Mouse (Mus musculus) T-helper 2 cell (primary cell): Measurements from ENCODE around the gene Enho.
"Not testable (repeated sequence)": the region's sequence is repeated elsewhere in the genome, so short reads cannot be mapped to it uniquely, and the experiment has no call there.

Experiments used
- in situ Hi-C: fragments of 300-600 bp; cut with MboI, MseI; formaldehyde crosslinking; loops from one replicate; pipeline ENCODE4 v1.15.1; 2025; ENCODE audit warnings: high pct_unique_total_duplicates

Enho gene

GRCm38 (mm10) chr4:41639913-41640507 is at the start of gene Enho:
Enho (minus strand) TSS chr4:41640324.
- in situ Hi-C loops = no loop called here

- in situ Hi-C loops = not testable (repeated sequence)
Observed at GRCm38 (mm10) chr4:41688562-41688961, 48.4 kb upstream of the Enho start.

DNA sequence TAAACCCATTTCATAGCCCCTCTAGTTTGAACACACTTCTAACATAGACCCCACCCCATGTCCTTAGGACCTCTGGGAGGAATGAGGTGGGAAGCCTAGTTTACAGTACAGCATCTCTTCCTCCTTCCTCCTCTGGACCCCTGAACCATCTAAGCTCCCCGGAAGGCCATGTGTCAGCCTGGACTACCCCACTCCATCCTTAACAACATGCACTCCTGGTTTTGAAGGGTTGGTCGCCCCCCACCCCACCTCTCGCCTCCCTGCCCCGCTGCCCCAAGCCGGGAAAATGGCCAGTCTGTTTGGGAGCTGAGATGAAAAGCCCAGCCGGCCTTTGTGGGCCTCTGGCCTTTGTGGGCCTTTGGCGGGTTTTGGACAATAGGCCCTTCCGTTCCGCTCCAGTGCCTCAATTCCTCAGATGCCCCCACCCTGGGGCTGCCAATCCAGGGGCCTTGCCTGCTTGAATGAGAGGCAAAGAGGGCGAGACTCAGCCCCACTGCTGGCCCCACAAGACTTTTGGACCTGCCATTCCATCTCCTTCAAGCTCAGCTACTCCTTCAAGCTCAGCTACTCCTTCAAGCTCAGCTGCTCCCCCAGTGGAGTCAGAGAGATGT is 45.9 kb upstream of the Enho start:
- in situ Hi-C loops = not testable (repeated sequence)

GRCm38 (mm10) chr4:41684931-41685453 is 44.9 kb upstream of the Enho start:
- in situ Hi-C loops = not testable (repeated sequence)

DNA sequence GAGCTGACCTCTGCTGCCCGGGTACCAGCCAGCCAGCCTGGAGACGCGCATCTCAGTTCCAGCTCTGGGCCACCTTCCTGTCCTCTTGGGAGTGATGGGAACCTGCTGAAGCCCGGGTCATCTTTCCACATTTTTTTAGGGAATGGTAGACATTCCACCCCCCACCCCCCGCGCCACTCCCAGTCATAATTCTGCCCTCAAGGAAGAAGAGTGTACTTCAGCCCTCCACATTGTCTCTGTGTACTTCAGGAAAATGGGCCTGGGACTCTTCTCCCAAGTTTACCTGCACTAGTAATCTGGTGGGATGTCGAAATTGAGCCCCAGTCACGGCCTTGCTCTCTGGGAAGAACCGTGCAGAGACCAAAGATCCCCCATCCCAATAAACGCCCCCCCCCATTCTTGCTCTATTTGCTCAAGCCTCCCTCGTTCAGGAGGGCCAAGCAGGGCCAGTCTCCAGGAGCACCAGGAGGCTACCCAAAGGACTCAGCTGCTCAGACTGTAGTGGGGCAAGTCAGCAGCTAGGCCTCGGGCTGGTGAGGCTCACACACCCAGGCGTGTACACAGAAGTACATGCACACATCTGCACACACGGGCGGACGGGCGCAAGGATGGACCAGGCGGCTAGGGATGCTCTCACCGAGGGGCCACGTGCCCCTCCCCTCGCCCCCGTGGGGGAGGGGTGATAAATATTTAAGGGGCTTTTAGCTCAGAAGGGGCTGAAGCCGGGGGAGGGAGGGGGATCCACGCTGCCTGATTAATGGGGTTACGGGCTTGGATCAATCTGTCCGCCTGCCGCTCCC is 44.2 kb upstream of the Enho start:
- in situ Hi-C loops = not testable (repeated sequence)

GRCm38 (mm10) chr4:41683303-41683702 is 43.2 kb upstream of the Enho start:
- in situ Hi-C loops = not testable (repeated sequence)

DNA sequence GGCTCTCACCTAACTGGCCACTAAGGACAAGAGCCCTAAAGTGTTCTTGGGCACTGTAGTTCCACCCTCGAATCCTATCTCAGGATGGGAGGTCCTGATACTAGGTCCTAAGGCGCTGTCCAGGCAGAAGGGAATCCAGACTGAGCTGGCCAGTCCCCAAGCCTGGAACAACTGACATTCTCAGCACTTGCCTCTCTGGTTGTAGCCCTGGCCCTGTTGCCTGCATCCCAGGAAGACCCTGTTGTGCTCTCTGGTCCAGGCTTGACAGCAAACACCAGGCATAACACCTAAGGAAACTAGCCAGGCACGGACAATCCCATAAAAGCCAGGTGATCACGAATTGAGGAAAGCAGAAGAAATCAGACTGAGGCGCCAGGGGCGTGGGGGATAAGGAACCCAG is 42.7 kb upstream of the Enho start:
- in situ Hi-C loops = no loop called here

DNA sequence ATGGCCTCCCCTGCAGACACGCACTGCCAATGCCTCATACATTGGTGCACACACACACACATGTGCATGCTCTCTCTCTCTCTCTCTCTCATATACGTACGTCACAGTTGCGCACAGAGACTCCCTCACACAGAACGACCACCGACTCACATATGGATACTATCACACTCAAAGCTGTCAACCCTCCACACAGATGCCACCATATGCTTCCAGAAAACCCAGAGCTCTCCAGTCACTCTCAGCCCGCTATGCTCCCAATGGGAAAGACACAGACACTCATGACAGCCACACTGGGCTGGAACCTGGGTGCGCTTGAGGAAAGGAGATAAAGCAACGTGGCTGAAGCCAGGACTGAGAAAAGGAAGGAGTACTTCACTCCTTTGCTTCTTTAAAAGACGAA is 41.8 kb upstream of the Enho start:
- in situ Hi-C loops = no loop called here

GRCm38 (mm10) chr4:41681176-41681575 is 41.1 kb upstream of the Enho start:
- in situ Hi-C loops = no loop called here

GRCm38 (mm10) chr4:41679291-41679690 is 39.2 kb upstream of the Enho start:
- in situ Hi-C loops = no loop called here

GRCm38 (mm10) chr4:41678863-41679262 is 38.7 kb upstream of the Enho start:
- in situ Hi-C loops = no loop called here

- in situ Hi-C loops = no loop called here
Observed at GRCm38 (mm10) chr4:41677006-41677629, 37.0 kb upstream of the Enho start.

DNA sequence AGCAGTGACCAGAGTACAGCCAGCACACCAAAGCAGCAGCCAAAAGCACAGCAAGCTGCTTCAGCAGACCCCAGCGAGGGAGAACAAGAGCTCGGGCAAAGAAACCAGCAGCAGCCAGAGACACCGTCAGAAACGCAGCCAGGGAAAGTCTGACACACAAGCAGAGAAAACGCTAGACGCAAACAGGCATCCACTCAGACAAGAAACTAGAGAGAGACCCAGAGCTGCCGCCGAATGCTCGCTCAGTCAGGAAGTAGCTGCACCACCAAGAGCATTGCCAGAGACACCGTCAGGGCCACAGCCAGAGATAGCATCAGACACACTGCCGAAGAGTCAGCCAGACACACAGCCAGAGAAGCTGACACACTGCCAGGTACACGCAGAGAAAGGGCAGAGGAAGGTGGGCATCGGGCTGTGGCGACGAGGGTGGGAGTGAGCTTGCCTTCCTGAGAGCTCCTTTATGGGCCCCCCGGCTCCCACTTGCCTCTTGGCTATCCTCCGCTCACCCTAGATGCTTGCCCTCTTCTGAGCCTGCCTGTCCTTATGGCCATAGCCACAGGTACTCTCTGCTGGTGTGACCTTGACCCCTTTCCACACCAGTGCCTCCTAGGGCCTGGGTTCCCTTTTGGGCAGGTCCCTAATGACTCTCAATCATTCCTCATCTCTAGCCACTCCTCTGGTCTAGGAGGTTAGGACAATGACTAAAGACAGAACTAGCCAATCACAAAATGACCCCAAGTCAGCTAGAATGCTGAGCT is 36.3 kb upstream of the Enho start:
- in situ Hi-C loops = no loop called here

DNA sequence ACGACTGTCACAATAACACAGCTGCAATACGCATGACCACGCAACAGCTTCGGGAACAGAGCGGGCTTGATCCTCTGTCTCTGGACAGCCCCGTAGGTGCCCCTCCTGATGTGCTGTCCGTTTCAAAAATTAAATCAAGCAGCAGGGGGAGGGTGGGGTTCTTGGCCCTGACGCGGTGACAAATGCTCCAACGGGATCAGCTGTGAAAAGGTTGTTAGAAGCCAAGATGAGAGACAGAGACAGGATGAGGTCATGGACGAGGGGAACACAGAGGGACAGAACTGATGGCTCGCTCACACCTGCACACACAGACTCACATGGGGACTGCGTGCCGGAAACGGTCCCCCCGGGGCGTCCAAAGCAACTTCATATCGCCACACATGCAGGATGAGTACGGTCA is 33.1 kb upstream of the Enho start:
- in situ Hi-C loops = no loop called here

GRCm38 (mm10) chr4:41672522-41672963 is 32.4 kb upstream of the Enho start:
- in situ Hi-C loops = no loop called here

- in situ Hi-C loops = no loop called here
Observed at GRCm38 (mm10) chr4:41671963-41672480, 31.9 kb upstream of the Enho start.

GRCm38 (mm10) chr4:41671500-41671899 is 31.4 kb upstream of the Enho start:
- in situ Hi-C loops = no loop called here

DNA sequence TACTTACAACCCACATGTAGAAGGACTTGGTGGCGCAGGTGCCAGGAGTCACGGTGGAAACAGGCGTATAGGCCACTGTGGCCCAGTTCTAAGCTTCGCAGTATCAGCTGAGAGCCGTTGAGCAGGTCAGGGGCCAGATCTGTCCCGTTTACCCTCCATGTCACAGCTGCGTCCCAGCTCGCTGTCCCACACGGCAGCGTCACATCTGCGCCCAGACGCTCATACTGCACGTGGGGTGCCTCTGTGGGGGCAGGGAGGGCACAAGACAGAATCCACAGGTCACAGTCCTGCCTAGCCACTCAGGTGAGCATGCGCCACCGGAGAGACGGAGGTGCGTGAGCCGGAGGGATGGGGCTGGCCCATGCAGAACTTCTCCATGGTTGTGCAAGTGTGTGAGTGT is 30.7 kb upstream of the Enho start:
- in situ Hi-C loops = no loop called here

GRCm38 (mm10) chr4:41666646-41667045 is 26.5 kb upstream of the Enho start:
- in situ Hi-C loops = no loop called here

DNA sequence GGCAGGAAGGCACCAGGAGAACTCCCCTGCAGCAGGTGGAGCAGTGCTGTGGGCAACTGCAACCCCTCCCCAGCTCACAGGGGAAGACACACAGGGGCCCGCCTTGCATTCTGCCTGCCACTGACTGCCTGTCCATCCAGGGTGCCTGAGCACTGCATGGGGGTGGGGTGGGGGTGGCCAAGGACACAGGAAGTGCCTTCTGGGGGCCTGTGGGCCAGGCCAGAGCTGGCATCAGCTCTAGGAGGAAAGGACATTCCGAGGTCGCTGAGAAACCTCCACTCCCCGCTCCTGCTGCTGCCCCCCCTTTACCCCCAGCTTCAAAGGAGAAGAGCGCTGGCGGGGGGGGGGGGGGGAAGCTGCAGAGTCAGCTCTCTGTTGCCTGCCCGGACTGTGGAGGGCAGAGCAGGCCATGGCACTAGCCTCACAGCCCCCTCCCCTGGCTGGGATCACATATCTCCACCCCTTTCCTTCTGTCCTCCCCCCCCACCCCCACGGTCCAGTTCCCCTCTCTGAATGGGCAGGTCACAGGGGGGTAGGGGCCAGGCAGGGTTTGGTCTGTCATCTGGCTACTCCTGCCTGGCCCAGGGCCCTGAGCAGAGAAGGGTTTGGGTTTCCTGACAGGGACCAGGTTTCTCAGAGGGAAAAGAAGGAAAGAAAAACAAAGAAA is 25.0 kb upstream of the Enho start:
- in situ Hi-C loops = no loop called here

DNA sequence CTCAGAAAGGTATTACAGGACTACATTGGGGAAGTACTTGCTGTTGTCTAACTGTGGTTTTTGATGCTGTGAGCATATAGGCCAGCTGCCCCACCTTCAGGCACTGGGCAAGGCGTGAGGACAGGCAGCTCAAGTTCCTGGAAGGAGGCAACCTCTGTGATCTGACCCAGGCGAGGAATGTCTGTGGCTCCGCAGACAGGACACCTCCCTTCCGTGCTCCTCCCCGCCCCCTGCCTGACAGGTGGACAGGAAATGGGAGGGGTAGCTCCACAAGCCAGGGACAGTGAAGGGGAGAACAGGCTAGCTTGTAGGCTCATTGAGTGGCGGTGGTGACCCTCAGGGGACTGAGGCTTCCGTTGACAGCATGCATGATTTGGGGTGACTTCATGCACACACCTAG is 24.4 kb upstream of the Enho start:
- in situ Hi-C loops = no loop called here
